Mouse (Mus musculus) MEL (cell line): ENCODE results near the gene Actr8. TPM values are rescaled to one million over a fixed set of nuclear protein-coding genes. Genes with fewer than 3 reads are reported as not detected.

ENCODE experiments used
- DNase-seq: peaks from one replicate; pipeline ENCODE4 v3.0.0; 2011; ENCODE audit warnings: low read depth, low spot score
- H3K27ac ChIP-seq: 2 replicates; pipeline ENCODE4 v1.5.1; 2012; ENCODE audit warnings: low read depth, mild to moderate bottlenecking, control low read depth, low read length, moderate library complexity; ENCODE audit not compliant: control insufficient read depth
- H3K27me3 ChIP-seq, 2 experiments: fragments of 150-350 bp in 1 of 2; sonication (generic) in 1 of 2; 2 replicates each; pipeline ENCODE4 v1.6.1; 2012; ENCODE audit warnings: low read length in 2 of 2, mild to moderate bottlenecking in 2 of 2, improper control_type of control experiment in 1 of 2, moderate library complexity in 1 of 2; ENCODE audit not compliant: insufficient read depth in 2 of 2, control insufficient read depth in 1 of 2
- H3K36me3 ChIP-seq, 2 experiments: 2 replicates each; pipeline ENCODE4 v1.6.1; 2012 to 2014; ENCODE audit warnings: low read length in 2 of 2, improper control_type of control experiment in 1 of 2, inconsistent platforms in 1 of 2, mild to moderate bottlenecking in 1 of 2; ENCODE audit not compliant: insufficient read depth in 2 of 2, control insufficient read depth in 1 of 2
- H3K4me1 ChIP-seq, 2 experiments: fragments of 150-350 bp in 1 of 2; sonication (generic) in 1 of 2; 2 replicates each; pipeline ENCODE4 v1.6.1; 2012; ENCODE audit warnings: low read length in 2 of 2, improper control_type of control experiment in 1 of 2, mild to moderate bottlenecking in 1 of 2; ENCODE audit not compliant: insufficient read depth in 2 of 2, control insufficient read depth in 1 of 2
- H3K4me3 ChIP-seq, 2 experiments: fragments of 150-350 bp in 1 of 2; sonication (generic) in 1 of 2; 2 replicates each; pipeline ENCODE4 v1.5.1; 2012; ENCODE audit warnings: low read depth in 2 of 2, low read length in 2 of 2, mild to moderate bottlenecking in 2 of 2, moderate library complexity in 2 of 2, control low read depth in 1 of 2, improper control_type of control experiment in 1 of 2; ENCODE audit not compliant: control insufficient read depth in 1 of 2, insufficient read depth in 1 of 2
- H3K79me2 ChIP-seq: 2 replicates; pipeline ENCODE4 v1.6.1; 2012; ENCODE audit warnings: mild to moderate bottlenecking, low read length, moderate library complexity; ENCODE audit not compliant: control insufficient read depth, poor library complexity, insufficient read depth
- H3K9ac ChIP-seq: 2 replicates; pipeline ENCODE4 v1.6.1; 2012; ENCODE audit warnings: low read depth, mild to moderate bottlenecking, control low read depth, low read length, moderate library complexity; ENCODE audit not compliant: control insufficient read depth, poor library complexity, severe bottlenecking
- H3K9me3 ChIP-seq: fragments of 150-350 bp; sonication (generic); replicated peaks from 2 replicates; pipeline ENCODE4 v1.6.1; 2012; ENCODE audit warnings: mild to moderate bottlenecking, low read length, improper control_type of control experiment, moderate library complexity; ENCODE audit not compliant: insufficient read depth
- CTCF ChIP-seq, 3 experiments: IDR thresholded peaks in 2 of 3; conservative IDR thresholded peaks in 1 of 3; 2 replicates each; pipeline ENCODE4 v1.5.1; 2011 to 2012; ENCODE audit warnings: low read length in 3 of 3, low read depth in 2 of 3, mild to moderate bottlenecking in 2 of 3, improper control_type of control experiment in 1 of 3, inconsistent platforms in 1 of 3, mixed read lengths in 1 of 3, moderate library complexity in 1 of 3; ENCODE audit not compliant: control insufficient read depth in 1 of 3, insufficient read depth in 1 of 3, poor library complexity in 1 of 3, severe bottlenecking in 1 of 3
- ELF1 ChIP-seq: IDR thresholded peaks from 2 replicates; pipeline ENCODE4 v1.6.1; 2014; ENCODE audit warnings: low read depth, mild to moderate bottlenecking, inconsistent platforms, low read length, improper control_type of control experiment, moderate library complexity
- EP300 ChIP-seq, 2 experiments: IDR thresholded peaks; 2 replicates each; pipeline ENCODE4 v1.6.1; 2011; ENCODE audit warnings: improper control_type of control experiment in 2 of 2, low read length in 2 of 2, low read depth in 1 of 2, mild to moderate bottlenecking in 1 of 2
- ETS1 ChIP-seq: IDR thresholded peaks from 2 replicates; pipeline ENCODE4 v1.6.1; 2012; ENCODE audit warnings: low read depth, mild to moderate bottlenecking, inconsistent platforms, low read length, improper control_type of control experiment, moderate library complexity
- GATA1 ChIP-seq: IDR thresholded peaks from 2 replicates; pipeline ENCODE4 v1.6.1; 2011; ENCODE audit warnings: low read depth, low read length, improper control_type of control experiment
- JUND ChIP-seq: IDR thresholded peaks from 2 replicates; pipeline ENCODE4 v1.6.1; 2011; ENCODE audit warnings: low read depth, mild to moderate bottlenecking, improper control_type of control experiment, low read length
- KAT2A ChIP-seq: conservative IDR thresholded peaks from 2 replicates; pipeline ENCODE4 v1.6.1; 2012; ENCODE audit warnings: low read depth, low read length, improper control_type of control experiment, inconsistent platforms
- MXI1 ChIP-seq: IDR thresholded peaks from 2 replicates; pipeline ENCODE4 v1.6.1; 2011; ENCODE audit warnings: mild to moderate bottlenecking, low read depth, low read length, improper control_type of control experiment
- NELFE ChIP-seq: IDR thresholded peaks from 2 replicates; pipeline ENCODE4 v1.6.1; 2011; ENCODE audit warnings: low read depth, low read length, improper control_type of control experiment
- NRF1 ChIP-seq: IDR thresholded peaks from 2 replicates; pipeline ENCODE4 v1.6.1; 2014; ENCODE audit warnings: low read depth, mild to moderate bottlenecking, inconsistent platforms, low read length, improper control_type of control experiment, moderate library complexity; ENCODE audit not compliant: poor library complexity, insufficient read depth, severe bottlenecking
- RAD21 ChIP-seq: IDR thresholded peaks from 2 replicates; pipeline ENCODE4 v1.6.1; 2011; ENCODE audit warnings: mild to moderate bottlenecking, low read depth, low read length, improper control_type of control experiment
- RCOR1 ChIP-seq: IDR thresholded peaks from 2 replicates; pipeline ENCODE4 v1.6.1; 2012; ENCODE audit warnings: low read depth, mild to moderate bottlenecking, inconsistent platforms, low read length, improper control_type of control experiment
- SIN3A ChIP-seq: IDR thresholded peaks from 2 replicates; pipeline ENCODE4 v1.6.1; 2012; ENCODE audit warnings: low read length, improper control_type of control experiment, inconsistent platforms
- SMC3 ChIP-seq: IDR thresholded peaks from 2 replicates; pipeline ENCODE4 v1.6.1; 2011; ENCODE audit warnings: low read depth, low read length, improper control_type of control experiment
- TCF12 ChIP-seq: IDR thresholded peaks from 2 replicates; pipeline ENCODE4 v1.6.1; 2014; ENCODE audit warnings: low read depth, mild to moderate bottlenecking, inconsistent platforms, low read length, improper control_type of control experiment, moderate library complexity
- UBTF ChIP-seq: IDR thresholded peaks from 2 replicates; pipeline ENCODE4 v1.6.1; 2012; ENCODE audit warnings: low read depth, mild to moderate bottlenecking, inconsistent platforms, low read length, improper control_type of control experiment, moderate library complexity, borderline replicate concordance; ENCODE audit not compliant: insufficient read depth
- USF1 ChIP-seq: IDR thresholded peaks from 2 replicates; pipeline ENCODE4 v1.6.1; 2014; ENCODE audit warnings: low read depth, mild to moderate bottlenecking, inconsistent platforms, low read length, improper control_type of control experiment, moderate library complexity
- USF2 ChIP-seq, 2 experiments: IDR thresholded peaks; 2 replicates each; pipeline ENCODE4 v1.6.1; 2011 to 2012; ENCODE audit warnings: improper control_type of control experiment in 2 of 2, low read length in 2 of 2, borderline replicate concordance in 1 of 2, inconsistent platforms in 1 of 2, low read depth in 1 of 2, mild to moderate bottlenecking in 1 of 2; ENCODE audit not compliant: insufficient read depth in 1 of 2
- ZC3H11A ChIP-seq: IDR thresholded peaks from 2 replicates; pipeline ENCODE4 v1.6.1; 2012; ENCODE audit warnings: low read depth, mild to moderate bottlenecking, inconsistent platforms, low read length, improper control_type of control experiment
- ZNF384 ChIP-seq: IDR thresholded peaks from 2 replicates; pipeline ENCODE4 v1.6.1; 2012; ENCODE audit warnings: low read depth, mild to moderate bottlenecking, inconsistent platforms, low read length, improper control_type of control experiment
- polyA plus RNA-seq, 2 experiments: library from polyadenylated mRNA; stranded (reverse) in 1 of 2; unstranded in 1 of 2; fragments of >175 nt in 1 of 2; fragments of >200 nt in 1 of 2; gene quantifications; 2 replicates each; pipeline versions ENCODE4 v1.2.1 to v1.2.4; 2012; ENCODE audit warnings: low replicate concordance in 2 of 2, low read depth in 1 of 2; ENCODE audit not compliant: insufficient read length in 2 of 2, insufficient read depth in 1 of 2, missing spikeins in 1 of 2
- total RNA-seq: library from RNA; depleted of rRNA; stranded (reverse); fragments of 300-350 nt; gene quantifications from 2 replicates; pipeline ENCODE4 v1.2.3, GENCODE M21; 2012

Actr8 gene
- total and polyA plus RNA-seq, 3 experiments: 31.0 to 36.4 TPM; not detected in 1

GRCm38 (mm10) chr14:29940313-29940812, 37.8 kb upstream of the Actr8 start:
- Histone ChIP-seq H3K4me1 (peaks cover 1 to 10% of the 10 kb centered on the region in 2 experiments; a peak in 1 of 4 replicates), H3K9ac (no peak overlapping the region)
- DNase-seq: peak; percentile 66
- TF ChIP-seq KAT2A: no peak
- TF ChIP-seq RCOR1: peak; percentile 38; the same call in 1 of the 2 replicates
- peak; percentile 61 for TF ChIP-seq ETS1
- TF ChIP-seq MXI1: no peak
- peak; percentile 72 to 77 for TF ChIP-seq EP300 (IDR thresholded peaks at IDR 0.05; ENCODE audit: low read depth in 1 of 2, low read length in 2 of 2)
- TF ChIP-seq USF1: no peak
- TF ChIP-seq GATA1: peak; percentile 87
- TF ChIP-seq ELF1: peak; percentile 34
- peak; percentile 89 for TF ChIP-seq TCF12
- TF ChIP-seq, all 39 proteins: peak for 6
- Histone ChIP-seq H3K9me3 (no peaks in the 10 kb centered on the region), H3K79me2 (no peaks in the 10 kb centered on the region), H3K4me3 (no peak overlapping the region), H3K36me3 (peaks cover 0 to 6% of the 10 kb centered on the region in 2 experiments; a peak in 2 of 4 replicates), H3K27me3 (no peaks in the 10 kb centered on the region), H3K27ac (no peak overlapping the region)

GRCm38 (mm10) chr14:29940877-29941276, 37.3 kb upstream of the Actr8 start:
- H3K36me3 ChIP-seq: peaks cover 0 to 6% of the 10 kb centered on the region in 2 experiments; a peak in 2 of 4 replicates
- no peak overlapping the region for H3K4me3 ChIP-seq
- no peak overlapping the region for H3K27ac ChIP-seq
- TF ChIP-seq SMC3: peak; percentile 68
- TF ChIP-seq UBTF: no peak
- no peak for TF ChIP-seq NRF1
- TF ChIP-seq USF2 (IDR thresholded peaks at IDR 0.05; ENCODE audit: borderline replicate concordance in 1 of 2, insufficient read depth in 1 of 2, low read depth in 1 of 2, low read length in 2 of 2): no peak
- peak; percentile 62 for TF ChIP-seq ZC3H11A
- TF ChIP-seq JUND: no peak
- peak; percentile 70 for TF ChIP-seq ZNF384
- TF ChIP-seq SIN3A: 0 out of 2 replicates have a peak, but pooled peaks have one; percentile 17
- TF ChIP-seq CTCF (IDR thresholded peaks at IDR 0.05 in 2 of 3, conservative IDR thresholded peaks at IDR 0.05 in 1 of 3; ENCODE audit: control insufficient read depth in 1 of 3, insufficient read depth in 1 of 3, low read depth in 2 of 3, low read length in 3 of 3, poor library complexity in 1 of 3, severe bottlenecking in 1 of 3): peak; percentile 33 to 76 (median 54)
- TF ChIP-seq RAD21: peak; percentile 84
- TF ChIP-seq NELFE: 0 out of 2 replicates have a peak, but pooled peaks have one; percentile 20
- peak in 1 of 2 experiments; percentile 4; a peak in 1 of 4 replicates for TF ChIP-seq EP300 (IDR thresholded peaks at IDR 0.05; ENCODE audit: low read depth in 1 of 2, low read length in 2 of 2)
- peaks cover 1 to 10% of the 10 kb centered on the region in 2 experiments; a peak in 1 of 4 replicates for H3K4me1 ChIP-seq
- no peaks in the 10 kb centered on the region for H3K27me3 ChIP-seq
- H3K9me3 ChIP-seq: no peaks in the 10 kb centered on the region
- no peaks in the 10 kb centered on the region for H3K79me2 ChIP-seq
- no peak overlapping the region for H3K9ac ChIP-seq
- DNase-seq: peak; percentile 73
